Mouse (Mus musculus): ENCODE data around the gene Ube3b.

- TF ChIP-seq CTCF (conservative IDR thresholded peaks at IDR 0.05; ENCODE audit: low read length) (no peak), POU5F1 (IDR thresholded peaks at IDR 0.05; ENCODE audit: borderline replicate concordance, low read length) (no peak)
Measured at GRCm38 (mm10) chr5:114378936-114379335, 1.5 kb upstream of the Ube3b start.
